Mouse (Mus musculus) 3T3-L1 (cell line): ENCODE data around the gene Them7.

Experiments used
- DNase-seq: peaks from one replicate; pipeline ENCODE4 v3.0.0-alpha.2; 2015; ENCODE audit warnings: low read depth, low spot score

Them7 gene

DNA sequence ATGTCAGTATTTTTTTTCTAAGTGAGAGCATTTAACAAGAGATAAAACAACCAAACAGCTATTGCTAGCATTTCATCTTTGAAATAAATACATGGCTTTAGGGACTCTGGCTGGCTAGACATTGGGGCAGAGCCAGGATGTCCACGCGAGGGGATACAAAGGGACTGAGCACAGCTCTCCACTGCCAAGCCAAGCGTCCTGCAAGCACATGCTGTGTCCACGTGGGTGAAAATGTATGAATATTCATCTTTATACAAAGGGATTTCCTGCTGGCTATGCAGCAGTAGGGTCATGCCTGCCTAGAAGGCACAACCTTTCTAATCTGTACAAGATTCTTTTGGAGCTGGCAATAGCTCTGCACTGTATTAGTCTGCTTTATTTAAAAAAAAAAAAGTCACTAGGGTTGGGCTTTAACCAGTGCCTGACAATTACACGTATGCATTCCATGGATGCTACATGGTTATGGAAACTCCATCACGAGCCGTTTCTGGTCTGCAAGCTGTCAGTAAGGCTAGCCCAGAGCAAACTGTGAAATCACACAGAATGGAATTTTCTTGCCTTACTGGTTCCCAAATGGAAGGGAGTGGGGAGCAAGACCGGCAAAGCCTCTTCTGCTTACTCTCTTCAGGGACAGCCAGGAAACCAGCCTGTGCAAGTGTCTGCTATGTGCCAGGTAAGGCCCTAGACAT is 192.7 kb downstream of the Them7 start:
- DNase-seq, result no peak

GRCm38 (mm10) chr2:105417663-105418062 is 193.5 kb downstream of the Them7 start:
- no peak for DNase-seq

DNA sequence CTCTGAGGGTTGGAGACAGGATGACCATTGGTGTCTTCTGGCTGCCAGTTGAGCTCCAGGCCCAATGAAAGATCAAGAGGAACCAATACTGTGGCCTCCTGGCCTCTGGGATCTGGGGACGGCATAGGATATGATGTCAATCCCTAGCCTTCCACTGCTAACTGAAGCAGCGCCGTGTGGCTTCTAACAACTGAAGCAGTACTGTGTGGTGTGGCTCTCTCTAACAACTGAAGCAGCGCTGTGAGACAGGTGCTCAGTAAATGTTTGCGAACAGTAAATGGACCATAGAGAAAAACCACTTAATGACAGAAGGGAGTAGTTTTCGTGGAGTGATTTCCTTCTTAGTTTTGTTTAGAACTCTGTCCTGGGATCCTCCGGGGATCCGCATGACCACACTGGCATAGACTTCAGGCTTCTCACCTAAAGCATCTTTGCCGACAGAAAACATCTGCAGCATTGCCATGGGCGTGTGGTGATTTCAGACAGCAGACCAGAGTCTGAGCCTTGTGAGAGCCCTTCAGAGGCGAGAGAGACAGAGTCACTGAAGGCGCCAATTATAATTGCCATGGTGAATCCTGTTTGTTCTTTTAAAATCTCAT is 194.6 kb downstream of the Them7 start:
- DNase-seq, result no peak

- DNase-seq, result no peak
Measured at GRCm38 (mm10) chr2:105427447-105427846, 203.3 kb downstream of the Them7 start.

DNA sequence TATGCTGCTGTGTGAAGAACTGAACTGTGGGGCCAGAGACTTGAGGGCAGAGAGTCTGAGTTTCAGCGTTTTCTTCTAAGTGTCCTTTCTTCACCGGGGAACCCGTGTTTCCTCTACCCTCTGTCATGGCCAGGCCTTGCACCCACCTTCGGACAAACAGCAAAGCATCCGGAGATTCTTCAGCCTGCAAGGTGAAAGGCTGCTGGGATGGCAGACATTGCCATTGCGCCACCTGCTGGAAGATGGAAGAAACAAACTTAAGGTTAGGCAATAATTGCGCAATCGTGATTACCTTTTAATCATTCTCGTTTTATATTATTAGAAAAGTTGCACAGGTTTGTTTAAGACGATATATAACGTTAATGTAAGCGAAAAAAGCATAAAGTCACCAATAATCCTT is 203.9 kb downstream of the Them7 start:
- peak; percentile 83 for DNase-seq

- no peak for DNase-seq
Measured at GRCm38 (mm10) chr2:105428467-105428866, 204.3 kb downstream of the Them7 start.
